Mouse (Mus musculus) myocyte (in vitro differentiated cells): ENCODE measurements around the gene Hist1h1t.

Source experiments
- CEBPB ChIP-seq: IDR thresholded peaks from 2 replicates; pipeline ENCODE4 v1.6.1; 2011; ENCODE audit warnings: mild to moderate bottlenecking, moderate library complexity; ENCODE audit not compliant: poor library complexity, insufficient read depth, severe bottlenecking
- E2F4 ChIP-seq: IDR thresholded peaks from one replicate; pipeline ENCODE4 v1.6.1; 2011; ENCODE audit warnings: mild to moderate bottlenecking, control low read depth, moderate library complexity; ENCODE audit not compliant: insufficient read depth
- MYOG ChIP-seq, 3 experiments: IDR thresholded peaks; one replicate each; pipeline ENCODE4 v1.6.1; 2011; ENCODE audit warnings: control low read depth in 2 of 3, low read depth in 2 of 3, mild to moderate bottlenecking in 2 of 3; ENCODE audit not compliant: insufficient read length in 2 of 3, control insufficient read depth in 1 of 3, insufficient read depth in 1 of 3
- POLR2A ChIP-seq: IDR thresholded peaks from one replicate; pipeline ENCODE4 v1.6.1; 2011; ENCODE audit warnings: low read depth, mild to moderate bottlenecking, control low read depth, moderate library complexity; ENCODE audit not compliant: insufficient read length
- POLR2AphosphoS2 ChIP-seq: IDR thresholded peaks from one replicate; pipeline ENCODE4 v1.6.1; 2011; ENCODE audit warnings: low read depth, control low read depth; ENCODE audit not compliant: insufficient read length
- TCF12 ChIP-seq: IDR thresholded peaks from one replicate; pipeline ENCODE4 v1.6.1; 2011; ENCODE audit warnings: mild to moderate bottlenecking, control low read depth; ENCODE audit not compliant: poor library complexity, insufficient read depth, severe bottlenecking

- TF ChIP-seq E2F4 (no peak), MYOG (IDR thresholded peaks at IDR 0.05; ENCODE audit: control insufficient read depth in 1 of 3, insufficient read depth in 1 of 3, insufficient read length in 2 of 3, low read depth in 2 of 3) (no peak), TCF12 (no peak), POLR2AphosphoS2 (no peak), POLR2A (no peak), CEBPB (no peak)
Observed at GRCm38 (mm10) chr13:23725213-23725612, 29.6 kb downstream of the Hist1h1t start.
